Mouse (Mus musculus): Measurements from ENCODE around the gene Dnah2.

DNA sequence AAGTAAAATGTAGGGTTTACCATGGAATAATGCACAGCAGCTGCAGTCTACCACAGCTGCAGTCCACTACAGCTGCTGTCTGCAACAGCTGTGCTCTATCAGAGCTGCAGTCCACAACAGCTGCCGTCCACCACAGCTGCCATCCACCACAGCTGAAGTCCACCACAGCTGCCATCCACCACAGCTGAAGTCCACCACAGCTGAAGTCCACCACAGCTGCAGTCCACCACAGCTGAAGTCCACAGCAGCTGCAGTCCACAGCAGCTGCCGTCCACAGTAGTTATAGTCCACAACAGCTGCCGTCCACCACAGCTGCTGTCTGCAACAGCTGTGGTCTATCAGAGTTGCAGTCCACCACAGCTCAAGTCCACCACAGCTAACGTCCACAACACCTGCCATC is 89.0 kb downstream of the Dnah2 start:
- TF ChIP-seq CTCF (IDR thresholded peaks at IDR 0.05; ENCODE audit: low read depth, low read length) (no peak), POLR2A (IDR thresholded peaks at IDR 0.05; ENCODE audit: insufficient read depth, low read length) (no peak)

Measured in ES-Bruce4 (cell line).